Mouse (Mus musculus) stomach, postnatal 0 days (tissue): ENCODE measurements around the gene Acly. TPM values are rescaled to one million over a fixed set of nuclear protein-coding genes. Genes with fewer than 3 reads are reported as not detected.
"Not testable (repeated sequence)": the region's sequence is repeated elsewhere in the genome, so short reads cannot be mapped to it uniquely, and the experiment has no call there.

Experiments used
- ATAC-seq: fragments of 200-750 bp; cut with Nextera tagmentation; 2 replicates; pipeline ENCODE4 v1.8.0; 2017; ENCODE audit not compliant: low FRiP score, low TSS enrichment
- DNase-seq: peaks from one replicate; pipeline ENCODE4 v3.0.0-alpha.2; 2016; ENCODE audit warnings: low spot score
- H3K27ac ChIP-seq: fragments of 300-500 bp; sonication (generic); replicated peaks from 2 replicates; pipeline ENCODE4 v1.5.1; 2014; ENCODE audit warnings: mild to moderate bottlenecking, control low read depth
- H3K27me3 ChIP-seq: fragments of 300-500 bp; sonication (generic); 2 replicates; pipeline ENCODE4 v1.6.1; 2014; ENCODE audit warnings: low read length; ENCODE audit not compliant: control insufficient read depth, insufficient read depth
- H3K36me3 ChIP-seq: fragments of 300-500 bp; sonication (generic); 2 replicates; pipeline ENCODE4 v1.6.1; 2014; ENCODE audit warnings: low read length, mixed read lengths; ENCODE audit not compliant: control insufficient read depth, insufficient read depth
- H3K4me1 ChIP-seq: fragments of 300-500 bp; sonication (generic); replicated peaks from 2 replicates; pipeline ENCODE4 v1.6.1; 2014; ENCODE audit warnings: antibody characterized with exemption; ENCODE audit not compliant: control insufficient read depth, insufficient read depth
- H3K4me2 ChIP-seq: fragments of 300-500 bp; sonication (generic); replicated peaks from 2 replicates; pipeline ENCODE4 v1.6.1; 2014; ENCODE audit warnings: low read depth, mild to moderate bottlenecking, control low read depth, moderate library complexity
- H3K4me3 ChIP-seq: fragments of 300-500 bp; sonication (generic); 2 replicates; pipeline ENCODE4 v1.5.1; 2014; ENCODE audit warnings: low read depth, low read length, control low read depth
- H3K9ac ChIP-seq: fragments of 300-500 bp; sonication (generic); 2 replicates; pipeline ENCODE4 v1.6.1; 2014; ENCODE audit warnings: mild to moderate bottlenecking, low read length, control low read depth, mixed read lengths
- H3K9me3 ChIP-seq: fragments of 300-500 bp; sonication (generic); 2 replicates; pipeline ENCODE4 v1.6.1; 2016; ENCODE audit warnings: low read length; ENCODE audit not compliant: control insufficient read depth
- CTCF ChIP-seq: IDR thresholded peaks from 2 replicates; pipeline ENCODE4 v1.5.1; 2016; ENCODE audit warnings: antibody characterized with exemption, low read depth, mild to moderate bottlenecking, moderate library complexity
- EP300 ChIP-seq: optimal IDR thresholded peaks from 2 replicates; pipeline ENCODE3; 2016; ENCODE audit warnings: antibody characterized with exemption
- WGBS: fragments of 180-500 bp; shearing (Covaris S2); extraction: QIAGEN DNeasy Blood & Tissue Kit; methylation state at CpG from one replicate; pipeline ENCODE4 v1.1.7; 2014; 5-methylcytosine and 5-hydroxymethylcytosine counted together
- polyA plus RNA-seq: library from polyadenylated mRNA; unstranded; fragments of >200 nt; fragmentation: Nextera tagmentation; extraction: Ambion mirVana; gene quantifications from 2 replicates; pipeline ENCODE4 v1.2.1, GENCODE M21; 2015

The Acly gene
- polyA plus RNA-seq, 1 experiment from 2014 or later: 70.6 TPM

GRCm38 (mm10) chr11:100544832-100545745, 17.3 kb upstream of the Acly start, which contains the start of gene Ttc25:
TSS of gene Ttc25 (plus strand) at chr11:100545607.
- DNase-seq: peak; percentile 96
- peak within 1 kb of the TSS; percentile 55 for H3K9ac ChIP-seq
- ATAC-seq: peak; percentile 99

DNA sequence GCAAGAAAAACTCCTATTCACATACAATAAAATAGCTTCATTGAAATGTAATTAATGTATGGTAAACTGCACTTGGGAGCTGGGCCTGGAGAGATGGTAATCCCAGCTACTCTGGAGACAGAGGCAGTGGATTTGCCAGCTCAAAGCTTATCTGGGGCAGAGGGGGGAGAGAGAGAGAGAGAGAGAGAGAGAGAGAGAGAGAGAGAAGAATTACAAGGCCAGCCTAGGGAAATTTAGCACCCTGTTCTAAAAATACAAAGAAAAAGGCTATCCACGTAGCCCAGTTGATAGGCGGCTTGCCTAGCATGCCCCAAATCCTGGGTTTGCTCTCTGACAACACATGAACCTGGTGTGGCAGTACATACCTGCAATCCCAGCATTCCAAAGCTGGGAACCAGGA, 13.8 kb upstream of the Acly start:
- no peaks in the 10 kb centered on the region for H3K36me3 ChIP-seq
- no peak for TF ChIP-seq CTCF
- TF ChIP-seq EP300: no peak
- no peaks in the 10 kb centered on the region for H3K4me1 ChIP-seq
- no peaks in the 10 kb centered on the region for H3K27me3 ChIP-seq
- DNase-seq (no peak), ATAC-seq (no peak)
- H3K4me3 ChIP-seq: no peak overlapping the region
- WGBS: 80% methylated on average over 2 of the region's 2 CpGs
- H3K27ac ChIP-seq: no peak overlapping the region
- no peak overlapping the region for H3K4me2 ChIP-seq
- H3K9me3 ChIP-seq: no peaks in the 10 kb centered on the region
- no peak overlapping the region for H3K9ac ChIP-seq

More at GRCm38 (mm10) chr11:100544832-100545745, 17.3 kb upstream of the Acly start, which contains the start of gene Ttc25:
- Histone ChIP-seq H3K36me3 (no peaks in the 10 kb centered on the region), H3K4me3 (peak within 1 kb of the TSS; percentile 43), H3K4me2 (peak within 1 kb of the TSS; percentile 71), H3K9me3 (no peaks in the 10 kb centered on the region), H3K27ac (peak within 1 kb of the TSS; percentile 65), H3K4me1 (no peaks in the 10 kb centered on the region), H3K27me3 (no peaks in the 10 kb centered on the region)
- 4% methylated on average over 28 of the region's 28 CpGs for WGBS
- TF ChIP-seq CTCF: peak; percentile 51
- no peak for TF ChIP-seq EP300

GRCm38 (mm10) chr11:100540966-100541365, 13.2 kb upstream of the Acly start:
- no peaks in the 10 kb centered on the region for H3K36me3 ChIP-seq
- H3K4me3 ChIP-seq: no peak overlapping the region
- H3K27me3 ChIP-seq: no peaks in the 10 kb centered on the region
- no peak overlapping the region for H3K4me2 ChIP-seq
- 32% methylated on average over 6 of the region's 6 CpGs for WGBS
- DNase-seq (no peak), ATAC-seq (no peak)
- no peak overlapping the region for H3K9ac ChIP-seq
- no peak overlapping the region for H3K27ac ChIP-seq
- no peak for TF ChIP-seq EP300
- TF ChIP-seq CTCF: no peak
- H3K9me3 ChIP-seq: no peaks in the 10 kb centered on the region
- H3K4me1 ChIP-seq: no peaks in the 10 kb centered on the region

DNA sequence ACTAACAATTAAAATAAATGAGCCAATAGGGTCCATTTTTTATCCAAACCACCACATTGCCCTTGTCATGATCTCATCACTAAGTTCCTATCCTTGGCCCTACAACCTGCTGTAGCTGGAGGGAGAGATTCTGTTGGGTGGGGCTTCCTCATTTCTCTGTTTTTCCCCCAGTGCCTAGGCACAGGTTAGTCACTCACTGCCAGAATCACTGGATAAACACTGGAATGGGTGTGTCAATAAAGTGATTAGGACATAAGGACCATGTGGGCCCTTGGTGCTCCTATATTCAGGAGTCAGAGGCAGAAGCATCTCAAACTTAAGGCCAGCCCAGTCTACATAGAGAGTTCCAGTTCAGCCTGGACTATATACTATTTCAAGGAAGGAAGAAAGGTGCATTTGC, 8.7 kb upstream of the Acly start:
- Histone ChIP-seq H3K27ac (no peak overlapping the region), H3K36me3 (no peaks in the 10 kb centered on the region), H3K9me3 (no peaks in the 10 kb centered on the region), H3K27me3 (no peaks in the 10 kb centered on the region), H3K4me2 (no peak overlapping the region), H3K4me1 (no peaks in the 10 kb centered on the region), H3K4me3 (no peak overlapping the region), H3K9ac (no peak overlapping the region)
- ATAC-seq (peak; percentile 72), DNase-seq (no peak)
- TF ChIP-seq CTCF (no peak), EP300 (no peak)

GRCm38 (mm10) chr11:100535996-100536395, 8.2 kb upstream of the Acly start:
- Histone ChIP-seq H3K9me3 (no peaks in the 10 kb centered on the region), H3K27ac (no peak overlapping the region), H3K4me3 (no peak overlapping the region), H3K4me2 (no peak overlapping the region), H3K4me1 (no peaks in the 10 kb centered on the region), H3K36me3 (no peaks in the 10 kb centered on the region), H3K27me3 (no peaks in the 10 kb centered on the region), H3K9ac (no peak overlapping the region)
- 65% methylated on average over 1 of the region's 1 CpGs for WGBS
- DNase-seq (no peak), ATAC-seq (peak; percentile 49; the same call in 1 of the 2 replicates)
- TF ChIP-seq CTCF: no peak
- no peak for TF ChIP-seq EP300

DNA sequence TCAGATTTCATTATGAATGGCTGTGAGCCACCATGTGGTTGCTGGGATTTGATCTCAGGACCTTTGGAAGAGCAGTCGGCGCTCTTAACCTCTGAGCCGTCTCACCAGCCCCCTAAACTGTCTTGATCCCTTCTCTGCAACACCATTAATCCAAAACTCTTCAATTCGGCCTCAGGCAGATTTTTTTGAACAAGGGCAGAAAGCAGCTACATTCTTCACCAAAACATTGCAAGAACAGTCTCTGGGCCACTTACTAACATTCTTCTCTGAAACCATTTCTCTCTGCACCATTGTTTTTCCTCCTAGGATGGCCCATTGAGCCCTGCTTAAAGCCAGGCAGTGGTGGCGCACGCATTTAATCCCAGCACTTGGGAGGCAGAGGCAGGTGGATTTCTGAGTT, 7.0 kb upstream of the Acly start:
- not testable (repeated sequence) for H3K27me3 ChIP-seq, H3K4me3 ChIP-seq, H3K9me3 ChIP-seq, H3K4me1 ChIP-seq, H3K4me2 ChIP-seq, H3K9ac ChIP-seq, H3K27ac ChIP-seq, ATAC-seq, H3K36me3 ChIP-seq, DNase-seq
- WGBS: 84% methylated on average over 6 of the region's 6 CpGs

DNA sequence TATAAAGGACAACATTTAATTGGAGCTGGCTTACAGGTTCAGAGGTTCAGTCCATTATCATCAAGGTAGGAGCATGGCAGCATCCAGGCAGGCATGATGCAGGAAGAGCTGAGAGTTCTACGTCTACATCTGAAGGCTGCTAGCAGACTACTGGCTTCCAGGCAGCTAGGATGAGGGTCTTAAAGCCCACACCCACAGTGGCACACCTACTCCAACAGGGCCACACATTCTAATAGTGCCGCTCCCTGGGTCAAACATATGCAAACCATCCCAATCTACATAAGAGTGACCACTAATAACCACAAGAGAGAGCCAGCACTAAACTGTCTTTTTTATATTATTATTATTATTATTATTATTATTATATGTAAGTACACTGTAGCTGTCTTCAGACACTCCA, 6.6 kb upstream of the Acly start:
- not testable (repeated sequence) for H3K4me3 ChIP-seq, H3K36me3 ChIP-seq, H3K4me1 ChIP-seq, DNase-seq, H3K27me3 ChIP-seq, H3K4me2 ChIP-seq, H3K9me3 ChIP-seq, H3K9ac ChIP-seq, ATAC-seq, H3K27ac ChIP-seq
- WGBS: 97% methylated on average over 2 of the region's 2 CpGs
